Mouse (Mus musculus): ENCODE data around the gene Cyp3a25. TPM values are rescaled to one million over a fixed set of nuclear protein-coding genes. Genes with fewer than 3 reads are reported as not detected.

Cyp3a25 gene
- not detected for polyA plus RNA-seq (2017; shearing (Covaris generic))

DNA sequence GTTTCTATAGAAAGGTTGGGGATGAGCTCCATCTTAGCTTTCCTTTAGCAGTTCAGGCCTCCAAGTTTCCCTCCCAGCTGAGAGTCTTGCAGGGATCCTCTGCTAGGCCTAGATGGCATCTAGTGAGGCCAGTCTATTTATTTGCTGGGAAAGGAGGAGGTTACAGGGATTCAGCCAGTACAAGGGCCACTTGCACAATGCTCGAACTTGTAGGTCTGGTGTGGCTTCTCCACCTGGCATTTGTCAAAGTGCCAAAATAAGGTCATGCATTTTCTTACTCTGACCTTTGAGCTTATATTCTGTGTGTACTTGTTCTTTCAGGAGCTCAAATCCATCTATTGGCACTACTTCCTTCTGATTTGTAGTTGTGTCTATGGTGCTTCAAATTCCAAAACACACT is at the start of gene Cyp3a25:
Gene Cyp3a25 (minus strand): TSS at position 110 of the 400 bp plus-strand sequence.

Other genes starting within 250 kb of the Cyp3a25 start
- not detected for gene Cyp3a44, start 203.7 kb downstream of the Cyp3a25 start, polyA plus RNA-seq (2017; shearing (Covaris generic))
- not detected for gene Cyp3a11, start 129.7 kb downstream of the Cyp3a25 start, polyA plus RNA-seq (2017; shearing (Covaris generic))
- gene Cyp3a59, start 69.6 kb upstream of the Cyp3a25 start, polyA plus RNA-seq (2017; shearing (Covaris generic)), result not detected
- not detected for gene Gm5565, start 150.9 kb upstream of the Cyp3a25 start, polyA plus RNA-seq (2017; shearing (Covaris generic))
- gene Gm6309, start 161.1 kb upstream of the Cyp3a25 start, polyA plus RNA-seq (2017; shearing (Covaris generic)), result not detected
- gene 1700001J03Rik, start 175.7 kb upstream of the Cyp3a25 start, polyA plus RNA-seq (2017; shearing (Covaris generic)), result 0.51 TPM
- 72.1 TPM for gene Rnf6, start 211.9 kb upstream of the Cyp3a25 start, polyA plus RNA-seq (2017; shearing (Covaris generic))
- gene Cdk8, start 221.6 kb upstream of the Cyp3a25 start, polyA plus RNA-seq (2017; shearing (Covaris generic)), result 16.5 TPM

Measured in CD4-positive, CD25-positive, alpha-beta regulatory T cell (primary cell).